Mouse (Mus musculus) spleen, embryonic (tissue): ENCODE measurements around the gene Lmx1a.

Source experiments
- CTCF ChIA-PET: fragments of 350-600 bp; sonication (Branson Sonifier 250); formaldehyde crosslinking; loops from one replicate; lab custom pipeline; 2022; lab: Charles Lee

The Lmx1a gene

DNA sequence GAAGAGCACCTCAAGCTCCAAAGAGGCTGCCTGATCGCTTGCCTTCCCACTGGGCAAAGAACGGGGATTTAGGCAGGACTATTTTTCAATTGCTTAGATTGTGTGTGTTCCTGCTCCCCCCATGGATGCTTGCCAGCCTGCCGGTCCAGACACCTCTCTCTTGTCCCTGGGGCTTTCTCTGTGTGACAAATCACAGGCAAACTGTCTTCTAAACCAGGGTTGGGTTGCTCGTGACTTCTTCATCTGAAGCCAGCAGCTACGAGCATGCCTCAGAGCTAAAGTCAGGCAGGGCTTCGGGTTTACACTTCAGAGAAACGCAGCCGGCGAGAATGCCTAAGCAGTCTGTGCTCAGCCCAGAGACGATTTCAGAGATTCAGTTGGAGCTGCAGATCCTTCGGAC, 189.3 kb downstream of the Lmx1a start:
- CTCF ChIA-PET, result no interaction called here

GRCm38 (mm10) chr1:167885776-167886175, 196.7 kb downstream of the Lmx1a start:
- CTCF ChIA-PET, result no interaction called here

DNA sequence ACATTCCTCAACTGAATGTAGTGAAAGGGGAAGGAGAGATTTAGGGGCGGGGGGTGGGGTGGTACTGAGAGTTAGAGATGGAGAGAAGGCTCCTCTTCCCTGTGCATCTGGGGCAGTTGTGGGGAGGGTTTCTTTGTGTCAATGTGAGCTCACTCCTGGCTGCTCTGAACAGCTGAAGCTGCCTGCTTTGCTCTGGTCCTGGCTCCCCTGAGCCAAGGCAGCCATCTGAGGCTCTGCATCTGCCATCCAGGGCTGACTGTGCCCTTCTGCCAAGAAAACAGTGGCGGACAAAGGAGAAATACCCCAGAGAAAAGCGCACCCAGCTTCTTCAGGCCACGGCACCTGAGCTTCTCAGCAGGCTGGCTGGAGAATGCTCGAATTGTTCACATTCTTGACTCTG, 199.1 kb downstream of the Lmx1a start:
- CTCF ChIA-PET, result no interaction called here

DNA sequence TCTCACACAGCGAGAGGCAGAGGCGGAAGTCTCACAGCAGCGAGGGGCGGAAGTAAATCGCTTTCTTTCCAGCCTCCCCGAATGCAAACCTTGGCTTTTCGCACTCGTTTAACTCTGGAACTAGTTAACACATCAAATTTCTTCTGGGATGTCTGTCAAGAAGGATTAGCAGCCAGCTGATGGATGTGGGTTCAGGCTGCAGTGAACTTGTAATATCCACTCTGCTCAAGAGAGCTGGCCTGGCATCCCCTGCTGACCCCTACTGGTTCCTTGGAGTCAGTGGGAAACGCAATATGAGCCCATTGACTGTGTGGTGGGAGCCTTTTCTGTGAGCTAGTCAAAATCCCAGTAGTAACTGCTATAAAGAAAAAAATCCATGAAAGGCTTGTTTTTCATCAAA, 199.8 kb downstream of the Lmx1a start:
- CTCF ChIA-PET, result no interaction called here

- CTCF ChIA-PET, result no interaction called here
Observed at GRCm38 (mm10) chr1:167896234-167896633, 207.2 kb downstream of the Lmx1a start.
